9 mouse cellular contexts compared by ENCODE assay signal in the genomic region with DNA sequence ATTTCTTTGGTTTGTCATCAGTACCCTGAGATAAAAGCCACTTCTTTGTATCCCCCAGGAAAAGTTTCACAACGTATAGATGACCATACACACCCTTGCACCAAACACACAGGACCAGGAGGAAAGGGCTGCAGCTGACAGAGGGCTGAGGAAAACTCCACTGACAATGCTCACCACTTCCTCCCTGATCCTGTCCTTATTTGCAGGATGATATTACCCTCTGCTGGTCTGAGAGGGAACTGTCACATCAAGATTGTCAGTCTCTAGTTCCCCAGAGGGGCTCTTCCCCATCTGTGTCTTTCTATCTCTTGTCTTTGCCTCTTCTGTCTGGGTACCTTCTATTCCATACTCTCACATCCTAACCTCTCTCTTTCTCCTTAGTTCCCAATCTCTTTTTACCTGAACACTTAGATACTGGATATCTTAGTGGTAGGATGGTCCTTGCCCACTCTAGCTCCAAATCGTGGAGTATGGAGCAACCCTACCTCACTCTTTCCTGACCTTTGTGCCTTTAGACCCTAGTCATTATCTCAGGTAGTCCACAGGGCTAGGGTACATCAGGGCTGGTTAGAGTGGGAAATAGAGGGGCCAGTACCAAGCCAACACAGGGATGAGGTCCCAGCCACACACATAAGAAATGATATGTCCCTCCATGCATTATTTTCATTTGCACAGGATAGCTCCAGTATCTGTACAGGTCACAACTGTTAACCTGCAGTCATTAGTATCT. TPM values are rescaled to one million over a fixed set of nuclear protein-coding genes. Genes with fewer than 3 reads are reported as not detected.
DNase-seq lines count a peak whose midpoint lies in the region; ATAC-seq and TF ChIP-seq lines count a peak whose summit lies in the region.
"Had no signal": no experiment of that assay in that cellular context is flagged by ENCODE, and none has a peak within 500 bp of the region (broad histone marks: within the 10 kb centered on the region; RNA-seq: fewer than 3 reads in every experiment).

No protein-coding gene starts in this region.

- peak; percentile 94 for ATAC-seq in forebrain, postnatal 0 days
- ATAC-seq in intestine, postnatal 0 days, result no peak

- peak; percentile 6 to 8 for DNase-seq in cerebellum, adult 18-20 months
- no peak for DNase-seq in cerebellum, adult 11-12 months
- DNase-seq in urinary bladder, postnatal 36 days (ENCODE audit: low spot score in 2 of 2), result peak; percentile 28 to 31
- DNase-seq in urinary bladder, adult 18-20 months (ENCODE audit: low spot score in 2 of 2), result no peak
- peak; percentile 75 for DNase-seq in forebrain, postnatal 0 days
- peak; percentile 57 for DNase-seq in lung, postnatal 14 days

- H3K4me2 ChIP-seq in forebrain, postnatal 0 days (ENCODE audit: low read depth), result no peak overlapping the region
- no peak overlapping the region for H3K4me2 ChIP-seq in intestine, postnatal 0 days (replicated peaks; ENCODE audit: low read depth)

- no peaks in the 10 kb centered on the region for H3K36me3 ChIP-seq in forebrain, postnatal 0 days (ENCODE audit: insufficient read depth)
- no peaks in the 10 kb centered on the region; the same call in 1 of the 2 replicates for H3K36me3 ChIP-seq in intestine, postnatal 0 days (ENCODE audit: control insufficient read depth, insufficient read depth)
- H3K36me3 ChIP-seq in small intestine, adult 2 months (ENCODE audit: control insufficient read depth, insufficient read depth, low read length), result peaks cover 1% of the 10 kb centered on the region; the same call in 1 of the 2 replicates

- no peak overlapping the region for H3K4me3 ChIP-seq in forebrain, postnatal 0 days (ENCODE audit: low read depth, low read length)
- H3K4me3 ChIP-seq in intestine, postnatal 0 days (ENCODE audit: low read depth, low read length), result no peak overlapping the region
- H3K4me3 ChIP-seq in small intestine, adult 2 months (ENCODE audit: low read depth, low read length), result no peak overlapping the region

- TF ChIP-seq POLR2A in small intestine, adult 2 months (IDR thresholded peaks at IDR 0.05; ENCODE audit: low read depth, low read length), result no peak

- 75% methylated on average over 2 of the region's 2 CpGs for WGBS in forebrain, postnatal 0 days
- WGBS in intestine, postnatal 0 days, result 58% methylated on average over 2 of the region's 2 CpGs
- 50% methylated on average over 2 of the region's 2 CpGs for WGBS in small intestine, adult 2 months

- H3K27ac ChIP-seq in forebrain, postnatal 0 days (ENCODE audit: low read depth, low read length), result no peak overlapping the region
- H3K27ac ChIP-seq in intestine, postnatal 0 days (ENCODE audit: low read depth, low read length), result no peak overlapping the region
- no peak overlapping the region for H3K27ac ChIP-seq in small intestine, adult 2 months (ENCODE audit: insufficient read depth, low read depth, low read length)

- no peaks in the 10 kb centered on the region for H3K9me3 ChIP-seq in forebrain, postnatal 0 days (ENCODE audit: low read length)
- no peaks in the 10 kb centered on the region for H3K9me3 ChIP-seq in intestine, postnatal 0 days (ENCODE audit: control insufficient read depth)

- TF ChIP-seq CTCF in forebrain, postnatal 0 days (IDR thresholded peaks at IDR 0.05; ENCODE audit: low read depth), result peak; percentile 95
- TF ChIP-seq CTCF in intestine, postnatal 0 days (IDR thresholded peaks at IDR 0.05; ENCODE audit: low read depth), result peak; percentile 90
- TF ChIP-seq CTCF in small intestine, adult 2 months (IDR thresholded peaks at IDR 0.05; ENCODE audit: extremely low read depth, insufficient read length, insufficient replicate concordance, low read depth, low read length), result peak; percentile 42; the same call in 1 of the 2 replicates

- no peaks in the 10 kb centered on the region for H3K27me3 ChIP-seq in forebrain, postnatal 0 days (ENCODE audit: insufficient read depth, low read length)
- no peaks in the 10 kb centered on the region for H3K27me3 ChIP-seq in intestine, postnatal 0 days (replicated peaks; ENCODE audit: control insufficient read depth, insufficient read depth, low read length)
- no peaks in the 10 kb centered on the region for H3K27me3 ChIP-seq in small intestine, adult 2 months (ENCODE audit: control insufficient read depth, insufficient read depth, low read length)

- H3K9ac ChIP-seq in forebrain, postnatal 0 days, result no peak overlapping the region
- no peak overlapping the region for H3K9ac ChIP-seq in intestine, postnatal 0 days (ENCODE audit: low read depth, low read length)

- H3K4me1 ChIP-seq in forebrain, postnatal 0 days (ENCODE audit: insufficient read depth), result no peaks in the 10 kb centered on the region
- no peaks in the 10 kb centered on the region for H3K4me1 ChIP-seq in intestine, postnatal 0 days (replicated peaks; ENCODE audit: control insufficient read depth, insufficient read depth, low read length)
- H3K4me1 ChIP-seq in small intestine, adult 2 months (ENCODE audit: control insufficient read depth, insufficient read depth, insufficient read length, low read length), result no peaks in the 10 kb centered on the region

RNA-seq across cellular contexts. Expression of gene Trip13, which starts 29.7 kb away (rescaled TPM):
- total RNA-seq in forebrain, postnatal 0 days (2014; rRNA removed), result 3.8 and 4.3 TPM in 2 replicates
- 9.6 and 10.6 TPM in 2 replicates for polyA plus RNA-seq in forebrain, postnatal 0 days (2015; fragmentation: Nextera tagmentation; extraction: Ambion mirVana)
- 8.4 and 12.1 TPM in 2 replicates for polyA plus RNA-seq in intestine, postnatal 0 days (2015; fragmentation: Nextera tagmentation; extraction: Ambion mirVana)
- 0.22 and 0.82 TPM in 2 replicates for polyA plus RNA-seq in small intestine, adult 2 months (2012; rRNA removed)

RNA-seq across cellular contexts. Expression of gene Brd9, which starts 29.8 kb away (rescaled TPM):
- total RNA-seq in forebrain, postnatal 0 days (2014; rRNA removed), result 93.6 and 111 TPM in 2 replicates
- 68.1 and 75.0 TPM in 2 replicates for polyA plus RNA-seq in forebrain, postnatal 0 days (2015; fragmentation: Nextera tagmentation; extraction: Ambion mirVana)
- 23.2 and 24.0 TPM in 2 replicates for polyA plus RNA-seq in intestine, postnatal 0 days (2015; fragmentation: Nextera tagmentation; extraction: Ambion mirVana)
- polyA plus RNA-seq in small intestine, adult 2 months (2012; rRNA removed), result 7.9 and 18.9 TPM in 2 replicates

RNA-seq across cellular contexts. Expression of gene Zdhhc11, which starts 55.8 kb away (rescaled TPM):
- not detected in 2 replicates for total RNA-seq in forebrain, postnatal 0 days (2014; rRNA removed)
- not detected in 2 replicates for polyA plus RNA-seq in forebrain, postnatal 0 days (2015; fragmentation: Nextera tagmentation; extraction: Ambion mirVana)
- polyA plus RNA-seq in intestine, postnatal 0 days (2015; fragmentation: Nextera tagmentation; extraction: Ambion mirVana), result not detected in 2 replicates
- not detected in 2 replicates for polyA plus RNA-seq in small intestine, adult 2 months (2012; rRNA removed)
- polyA plus RNA-seq: heart, embryonic 14.5 days had no signal

Comparison
In these comparisons a context has a peak if more than half of its experiments do, and no peak if none do; other contexts are left out.
1. DNase-seq: peak in cerebellum, adult 18-20 months (2 of 2), urinary bladder, postnatal 36 days (2 of 2), forebrain, postnatal 0 days (single experiment) and lung, postnatal 14 days (single experiment); none in cerebellum, adult 11-12 months (single experiment) and urinary bladder, adult 18-20 months (0 of 2).
2. CTCF ChIP-seq: peak in every context shown above with its lines; median percentile 95 in forebrain, postnatal 0 days; 90 in intestine, postnatal 0 days; 42 in small intestine, adult 2 months.